Mouse (Mus musculus): ENCODE results near the gene Fam3c. TPM values are rescaled to one million over a fixed set of nuclear protein-coding genes. Genes with fewer than 3 reads are reported as not detected.

Fam3c gene
- polyA plus RNA-seq, 1 experiment from 2014 or later, result 34.3 TPM

- H3K27ac ChIP-seq, result no peak overlapping the region
- no peaks in the 10 kb centered on the region for H3K4me1 ChIP-seq
- no peaks in the 10 kb centered on the region for H3K27me3 ChIP-seq (ENCODE audit: insufficient read depth, poor library complexity, severe bottlenecking)
- DNase-seq (ENCODE audit: low spot score), result no peak
- no peaks in the 10 kb centered on the region for H3K9me3 ChIP-seq
- H3K36me3 ChIP-seq, result no peaks in the 10 kb centered on the region
- H3K4me3 ChIP-seq, result no peak overlapping the region
- 76% methylated on average over 3 of the region's 3 CpGs for WGBS
Observed at GRCm38 (mm10) chr6:22374791-22375190, 18.7 kb upstream of the Fam3c start.

DNA sequence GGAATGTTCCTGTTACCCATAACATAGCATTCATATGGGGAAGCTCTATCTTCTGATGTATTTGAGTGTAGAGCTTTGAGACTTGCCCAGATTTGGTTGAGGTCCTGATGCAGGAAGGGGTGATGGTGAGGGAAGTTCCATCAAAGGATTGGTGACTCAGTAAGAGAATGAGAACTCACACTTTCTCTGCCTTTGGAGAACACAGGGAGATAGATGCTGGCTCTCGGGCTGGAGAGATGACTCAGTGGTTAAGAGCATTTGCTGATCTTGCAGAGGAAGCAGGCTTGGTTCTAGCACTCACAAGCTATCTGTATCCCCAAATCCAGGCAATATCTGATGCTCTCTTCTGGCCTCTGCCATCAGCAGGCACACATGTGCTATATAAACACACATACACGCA is 17.4 kb upstream of the Fam3c start:
- no peak for DNase-seq (ENCODE audit: low spot score)
- Histone ChIP-seq H3K4me1 (no peaks in the 10 kb centered on the region), H3K36me3 (no peaks in the 10 kb centered on the region), H3K27me3 (ENCODE audit: insufficient read depth, poor library complexity, severe bottlenecking) (no peaks in the 10 kb centered on the region), H3K9me3 (no peaks in the 10 kb centered on the region), H3K27ac (no peak overlapping the region), H3K4me3 (no peak overlapping the region)
- WGBS, result 72% methylated on average over 2 of the region's 2 CpGs

GRCm38 (mm10) chr6:22366977-22367376 is 10.9 kb upstream of the Fam3c start:
- Histone ChIP-seq H3K27me3 (ENCODE audit: insufficient read depth, poor library complexity, severe bottlenecking) (no peaks in the 10 kb centered on the region), H3K36me3 (no peaks in the 10 kb centered on the region), H3K9me3 (no peaks in the 10 kb centered on the region), H3K27ac (no peak overlapping the region), H3K4me3 (no peak overlapping the region), H3K4me1 (no peaks in the 10 kb centered on the region)
- no peak for DNase-seq (ENCODE audit: low spot score)
- WGBS, result 54% methylated on average over 2 of the region's 2 CpGs

- Histone ChIP-seq H3K27ac (no peak overlapping the region), H3K36me3 (no peaks in the 10 kb centered on the region), H3K4me1 (peaks cover 4% of the 10 kb centered on the region; the same call in 1 of the 2 replicates), H3K27me3 (ENCODE audit: insufficient read depth, poor library complexity, severe bottlenecking) (no peaks in the 10 kb centered on the region), H3K9me3 (no peaks in the 10 kb centered on the region), H3K4me3 (no peak overlapping the region)
- 80% methylated on average over 3 of the region's 3 CpGs for WGBS
- no peak for DNase-seq (ENCODE audit: low spot score)
Observed at GRCm38 (mm10) chr6:22363590-22363989, 7.5 kb upstream of the Fam3c start.

DNA sequence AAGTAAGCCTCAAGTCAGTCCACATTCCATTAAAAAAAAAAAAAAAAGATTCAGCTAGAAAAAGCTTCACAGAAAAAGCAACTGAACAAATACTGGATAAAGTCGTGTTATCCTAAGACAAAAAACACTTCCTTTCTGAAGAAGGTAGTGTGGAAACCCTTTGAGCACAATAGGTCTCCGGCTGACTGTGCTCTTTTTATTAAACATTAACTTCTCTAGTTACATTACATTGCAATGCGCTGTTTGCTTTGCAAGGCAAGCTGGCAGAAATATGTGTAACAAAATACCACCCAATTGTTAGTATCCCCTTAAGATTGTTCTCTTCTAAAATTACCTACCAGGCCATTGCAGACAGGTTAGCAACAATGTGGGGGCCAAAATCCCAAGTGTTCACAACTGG is 5.9 kb upstream of the Fam3c start:
- Histone ChIP-seq H3K9me3 (no peaks in the 10 kb centered on the region), H3K4me3 (no peak overlapping the region), H3K36me3 (no peaks in the 10 kb centered on the region), H3K4me1 (peaks cover 4% of the 10 kb centered on the region; the same call in 1 of the 2 replicates), H3K27ac (no peak overlapping the region), H3K27me3 (ENCODE audit: insufficient read depth, poor library complexity, severe bottlenecking) (no peaks in the 10 kb centered on the region)
- 69% methylated on average over 3 of the region's 3 CpGs for WGBS
- DNase-seq (ENCODE audit: low spot score), result no peak

- H3K27ac ChIP-seq, result no peak overlapping the region
- no peaks in the 10 kb centered on the region for H3K36me3 ChIP-seq
- H3K4me3 ChIP-seq, result no peak overlapping the region
- peaks cover 8% of the 10 kb centered on the region for H3K4me1 ChIP-seq
- H3K27me3 ChIP-seq (ENCODE audit: insufficient read depth, poor library complexity, severe bottlenecking), result no peaks in the 10 kb centered on the region
- H3K9me3 ChIP-seq, result no peaks in the 10 kb centered on the region; the same call in 1 of the 2 replicates
- WGBS, result 48% methylated on average over 1 of the region's 1 CpGs
- no peak for DNase-seq (ENCODE audit: low spot score)
Observed at GRCm38 (mm10) chr6:22359019-22359418, 3.0 kb upstream of the Fam3c start.

DNA sequence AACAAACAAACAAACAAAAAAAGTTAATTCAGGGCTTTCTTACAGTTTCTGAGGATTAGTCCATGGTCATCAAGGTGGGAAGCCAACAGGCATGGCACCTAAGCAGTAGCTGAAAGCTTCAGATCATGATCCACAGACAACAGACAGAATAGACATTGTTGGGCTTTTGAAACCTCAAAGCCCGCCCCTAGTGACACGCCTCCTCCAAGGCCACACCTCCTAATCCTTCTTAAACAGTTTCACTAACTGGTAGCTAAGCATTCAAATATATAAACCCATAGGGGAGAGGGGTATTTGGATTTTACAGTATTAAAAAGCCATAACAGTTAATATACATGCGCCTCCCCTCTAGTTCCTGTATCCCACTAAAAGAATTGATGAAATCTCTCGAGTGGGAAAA is 1.3 kb upstream of the Fam3c start:
- Histone ChIP-seq H3K36me3 (no peaks in the 10 kb centered on the region), H3K4me3 (no peak overlapping the region), H3K27ac (no peak overlapping the region), H3K27me3 (ENCODE audit: insufficient read depth, poor library complexity, severe bottlenecking) (no peaks in the 10 kb centered on the region), H3K9me3 (no peaks in the 10 kb centered on the region; the same call in 1 of the 2 replicates), H3K4me1 (peaks cover 10% of the 10 kb centered on the region)
- DNase-seq (ENCODE audit: low spot score), result no peak
- 96% methylated on average over 4 of the region's 4 CpGs for WGBS

DNA sequence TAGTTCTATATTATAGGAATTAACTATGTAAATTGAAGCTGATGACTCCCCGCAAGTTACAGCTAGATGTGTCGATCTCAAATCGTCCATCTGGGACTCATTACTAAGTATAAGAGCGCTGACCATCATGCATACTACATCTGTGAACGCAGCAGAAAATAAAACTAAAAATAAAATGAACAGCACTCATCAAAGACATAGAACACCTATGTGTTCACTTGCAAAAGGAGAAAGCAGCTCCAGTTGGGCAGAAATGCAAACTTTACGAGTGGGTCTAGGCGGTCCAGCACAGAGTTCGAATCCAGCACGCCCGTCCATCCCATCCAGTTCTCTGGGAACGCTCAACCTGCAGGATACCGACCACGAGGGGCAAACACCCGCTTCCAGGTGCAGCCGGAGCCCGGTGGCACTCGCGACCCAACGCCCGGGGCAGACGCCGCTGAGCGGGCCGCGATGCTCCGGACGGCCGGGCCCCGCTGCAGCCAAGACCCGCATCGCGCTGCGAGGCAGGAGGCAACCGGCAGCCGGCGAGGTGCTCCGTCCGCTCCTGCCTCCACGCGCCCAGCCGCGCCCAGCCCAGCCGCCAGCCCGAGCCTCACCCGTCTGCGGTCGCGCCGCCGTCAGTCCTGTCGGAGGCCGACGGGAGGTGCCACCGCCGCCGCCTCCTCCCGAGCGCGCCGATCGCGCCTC is 502 bp downstream of the Fam3c start:
- no peak for DNase-seq (ENCODE audit: low spot score)
- H3K4me1 ChIP-seq, result peaks cover 13% of the 10 kb centered on the region
- 2% methylated on average over 61 of the region's 62 CpGs for WGBS

GRCm38 (mm10) chr6:22354675-22355074 is 1.4 kb downstream of the Fam3c start:
- Histone ChIP-seq H3K4me3 (peak overlapping the region; percentile 73), H3K4me1 (peaks cover 17% of the 10 kb centered on the region), H3K27me3 (ENCODE audit: insufficient read depth, poor library complexity, severe bottlenecking) (no peaks in the 10 kb centered on the region), H3K27ac (no peak overlapping the region), H3K36me3 (no peaks in the 10 kb centered on the region), H3K9me3 (no peaks in the 10 kb centered on the region; the same call in 1 of the 2 replicates)
- DNase-seq (ENCODE audit: low spot score), result no peak
- WGBS, result 86% methylated on average over 7 of the region's 7 CpGs

More for the DNA sequence above, 502 bp downstream of the Fam3c start:
- H3K36me3 ChIP-seq, result no peaks in the 10 kb centered on the region
- H3K27me3 ChIP-seq (ENCODE audit: insufficient read depth, poor library complexity, severe bottlenecking), result no peaks in the 10 kb centered on the region
- H3K4me3 ChIP-seq, result peak overlapping the region; percentile 73
- H3K9me3 ChIP-seq, result no peaks in the 10 kb centered on the region; the same call in 1 of the 2 replicates
- H3K27ac ChIP-seq, result peak overlapping the region; percentile 95

DNA sequence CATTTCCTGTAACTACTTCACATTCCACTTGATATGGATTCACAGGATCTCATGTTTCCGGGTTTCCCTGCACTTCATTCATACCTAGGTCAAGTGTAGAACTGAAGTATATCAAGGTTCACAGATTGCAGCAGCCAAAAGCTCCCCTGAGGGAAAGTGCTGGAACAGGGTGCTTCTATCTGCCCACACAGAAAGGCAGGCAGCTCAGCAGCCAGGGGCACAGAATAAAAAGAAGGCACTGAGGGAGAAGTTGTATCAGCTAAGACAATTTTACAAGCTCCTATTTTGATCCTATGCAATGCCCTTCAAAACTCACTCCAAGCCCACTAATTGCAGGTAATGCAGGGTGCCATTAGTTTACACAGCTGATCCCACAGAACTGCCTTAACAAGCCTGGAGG is 2.0 kb downstream of the Fam3c start:
- no peak overlapping the region for H3K4me3 ChIP-seq
- no peaks in the 10 kb centered on the region; the same call in 1 of the 2 replicates for H3K9me3 ChIP-seq
- H3K27me3 ChIP-seq (ENCODE audit: insufficient read depth, poor library complexity, severe bottlenecking), result no peaks in the 10 kb centered on the region
- H3K36me3 ChIP-seq, result no peaks in the 10 kb centered on the region
- WGBS, result 55% methylated on average over 1 of the region's 1 CpGs
- DNase-seq (ENCODE audit: low spot score), result no peak
- H3K27ac ChIP-seq, result no peak overlapping the region
- peaks cover 21% of the 10 kb centered on the region for H3K4me1 ChIP-seq

- Histone ChIP-seq H3K9me3 (no peaks in the 10 kb centered on the region; the same call in 1 of the 2 replicates), H3K27me3 (ENCODE audit: insufficient read depth, poor library complexity, severe bottlenecking) (no peaks in the 10 kb centered on the region), H3K4me3 (no peak overlapping the region), H3K36me3 (no peaks in the 10 kb centered on the region), H3K4me1 (peaks cover 34% of the 10 kb centered on the region), H3K27ac (no peak overlapping the region)
- WGBS, result 72% methylated on average over 9 of the region's 9 CpGs
- no peak for DNase-seq (ENCODE audit: low spot score)
Observed at GRCm38 (mm10) chr6:22351551-22351950, 4.5 kb downstream of the Fam3c start.

DNA sequence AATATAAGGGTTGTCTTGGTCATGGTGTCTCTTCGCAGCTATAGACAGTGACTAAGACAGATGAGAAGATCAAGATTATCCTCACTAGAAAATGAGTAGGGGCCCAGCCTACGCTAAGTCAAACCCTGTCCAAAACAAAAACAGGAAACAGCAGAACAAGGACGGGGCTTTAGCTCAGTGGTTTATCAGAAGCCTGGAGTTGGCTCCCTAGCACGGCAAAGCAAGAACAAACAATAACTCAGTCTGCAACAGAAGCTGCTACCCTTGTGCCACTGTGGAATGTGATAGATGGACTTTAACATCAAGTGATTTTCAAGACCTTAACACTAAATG is 5.8 kb downstream of the Fam3c start:
- Histone ChIP-seq H3K27me3 (ENCODE audit: insufficient read depth, poor library complexity, severe bottlenecking) (no peaks in the 10 kb centered on the region), H3K4me1 (peaks cover 34% of the 10 kb centered on the region), H3K4me3 (no peak overlapping the region), H3K27ac (peak overlapping the region; percentile 7; the same call in 1 of the 2 replicates), H3K9me3 (no peaks in the 10 kb centered on the region), H3K36me3 (no peaks in the 10 kb centered on the region)
- no peak for DNase-seq (ENCODE audit: low spot score)
- 43% methylated on average over 4 of the region's 4 CpGs for WGBS

- H3K36me3 ChIP-seq, result no peaks in the 10 kb centered on the region
- H3K27me3 ChIP-seq (ENCODE audit: insufficient read depth, poor library complexity, severe bottlenecking), result no peaks in the 10 kb centered on the region
- no peak for DNase-seq (ENCODE audit: low spot score)
- no peaks in the 10 kb centered on the region for H3K9me3 ChIP-seq
- WGBS, result 77% methylated on average over 11 of the region's 11 CpGs
- H3K27ac ChIP-seq, result peak overlapping the region; percentile 7; the same call in 1 of the 2 replicates
- H3K4me3 ChIP-seq, result no peak overlapping the region
- peaks cover 38% of the 10 kb centered on the region for H3K4me1 ChIP-seq
Observed at GRCm38 (mm10) chr6:22349531-22350238, 6.4 kb downstream of the Fam3c start.
